Mouse (Mus musculus) limb, embryonic 11.5 days (tissue): Measurements from ENCODE around the gene Med31. TPM values are rescaled to one million over a fixed set of nuclear protein-coding genes. Genes with fewer than 3 reads are reported as not detected.

ENCODE experiments used
- ATAC-seq: fragments of 200-750 bp; cut with Nextera tagmentation; 2 replicates; pipeline ENCODE4 v1.8.0; 2017; ENCODE audit warnings: low read depth; ENCODE audit not compliant: insufficient number of reproducible peaks, low FRiP score, low TSS enrichment
- DNase-seq: peaks from one replicate; pipeline ENCODE4 v3.0.0-alpha.2; 2015; ENCODE audit warnings: low spot score
- H3K27ac ChIP-seq: fragments of 300-500 bp; sonication (generic); replicated peaks from 2 replicates; pipeline ENCODE4 v1.5.1; 2014; ENCODE audit warnings: low read depth, mild to moderate bottlenecking, low read length
- H3K27me3 ChIP-seq: fragments of 300-500 bp; sonication (generic); 2 replicates; pipeline ENCODE4 v1.6.1; 2014; ENCODE audit warnings: mild to moderate bottlenecking, low read length, mixed read lengths; ENCODE audit not compliant: control insufficient read depth, insufficient read depth
- H3K36me3 ChIP-seq: fragments of 300-500 bp; sonication (generic); 2 replicates; pipeline ENCODE4 v1.6.1; 2014; ENCODE audit warnings: mild to moderate bottlenecking, low read length, moderate library complexity, mixed read lengths; ENCODE audit not compliant: control insufficient read depth, insufficient read depth
- H3K4me1 ChIP-seq: fragments of 300-500 bp; sonication (generic); 2 replicates; pipeline ENCODE4 v1.6.1; 2014; ENCODE audit warnings: low read length, mixed read lengths; ENCODE audit not compliant: control insufficient read depth, insufficient read depth
- H3K4me2 ChIP-seq: fragments of 300-500 bp; sonication (generic); 2 replicates; pipeline ENCODE4 v1.6.1; 2014; ENCODE audit warnings: low read depth, mild to moderate bottlenecking, moderate library complexity; ENCODE audit not compliant: severe bottlenecking
- H3K4me3 ChIP-seq: fragments of 300-500 bp; sonication (generic); 2 replicates; pipeline ENCODE4 v1.5.1; 2014; ENCODE audit warnings: low read depth, low read length
- H3K9ac ChIP-seq: fragments of 300-500 bp; sonication (generic); 2 replicates; pipeline ENCODE4 v1.6.1; 2014; ENCODE audit warnings: mild to moderate bottlenecking, low read length
- H3K9me3 ChIP-seq: fragments of 300-500 bp; sonication (generic); 2 replicates; pipeline ENCODE4 v1.6.1; 2016; ENCODE audit warnings: low read length; ENCODE audit not compliant: control insufficient read depth
- WGBS: fragments of 180-500 bp; shearing (Covaris S2); extraction: QIAGEN DNeasy Blood & Tissue Kit; methylation state at CpG from one replicate; pipeline ENCODE4 v1.1.7; 2014; 5-methylcytosine and 5-hydroxymethylcytosine counted together
- polyA plus RNA-seq: library from polyadenylated mRNA; unstranded; fragments of >200 nt; fragmentation: Nextera tagmentation; extraction: Ambion mirVana; gene quantifications from 2 replicates; pipeline ENCODE4 v1.2.1, GENCODE M21; 2014

Gene Med31
- 46.3 and 52.7 TPM in 2 replicates for polyA plus RNA-seq

GRCm38 (mm10) chr11:72215410-72215797 lies at the start of gene Med31:
Med31 (minus strand) TSS chr11:72215592.
- H3K9me3 ChIP-seq: no peaks in the 10 kb centered on the region
- ATAC-seq (peak; percentile 79), DNase-seq (peak; percentile 71)
- H3K4me3 ChIP-seq: peak within 1 kb of the TSS; percentile 81
- peak within 1 kb of the TSS; percentile 69 for H3K4me2 ChIP-seq
- H3K27ac ChIP-seq: 0 out of 2 replicates have a peak within 1 kb of the TSS, but pooled peaks have one; percentile 36
- peak within 1 kb of the TSS; percentile 78 for H3K9ac ChIP-seq
- 0 out of 2 replicates have a peak, but pooled peaks cover 2% of the 10 kb centered on the region for H3K4me1 ChIP-seq
- no peaks in the 10 kb centered on the region for H3K27me3 ChIP-seq
- peaks cover 5% of the 10 kb centered on the region; the same call in 1 of the 2 replicates for H3K36me3 ChIP-seq
- WGBS: 6% methylated on average over 29 of the region's 29 CpGs

- no peaks in the 10 kb centered on the region for H3K4me1 ChIP-seq
- WGBS: 79% methylated on average over 2 of the region's 2 CpGs
- ATAC-seq: no peak
- H3K9ac ChIP-seq: no peak overlapping the region
- no peak for DNase-seq
- no peak overlapping the region for H3K4me3 ChIP-seq
- no peaks in the 10 kb centered on the region for H3K36me3 ChIP-seq
- H3K9me3 ChIP-seq: no peaks in the 10 kb centered on the region
- no peaks in the 10 kb centered on the region for H3K27me3 ChIP-seq
- no peak overlapping the region for H3K27ac ChIP-seq
- no peak overlapping the region for H3K4me2 ChIP-seq
These were observed 41.0 kb upstream of the Med31 start for GRCm38 (mm10) chr11:72256441-72256840.

GRCm38 (mm10) chr11:72255629-72256028 lies 40.2 kb upstream of the Med31 start:
- H3K4me2 ChIP-seq: no peak overlapping the region
- H3K27ac ChIP-seq: no peak overlapping the region
- H3K9ac ChIP-seq: no peak overlapping the region
- no peak for ATAC-seq
- H3K9me3 ChIP-seq: no peaks in the 10 kb centered on the region
- H3K27me3 ChIP-seq: no peaks in the 10 kb centered on the region
- H3K4me3 ChIP-seq: no peak overlapping the region
- DNase-seq: no peak
- H3K4me1 ChIP-seq: no peaks in the 10 kb centered on the region
- no peaks in the 10 kb centered on the region for H3K36me3 ChIP-seq
- WGBS: 93% methylated on average over 4 of the region's 4 CpGs

GRCm38 (mm10) chr11:72245196-72245753 lies 29.9 kb upstream of the Med31 start:
- Histone ChIP-seq H3K27me3 (no peaks in the 10 kb centered on the region), H3K9me3 (no peaks in the 10 kb centered on the region), H3K4me2 (no peak overlapping the region), H3K36me3 (no peaks in the 10 kb centered on the region), H3K4me1 (no peaks in the 10 kb centered on the region), H3K9ac (no peak overlapping the region), H3K4me3 (no peak overlapping the region), H3K27ac (no peak overlapping the region)
- ATAC-seq (no peak), DNase-seq (no peak)
- 55% methylated on average over 8 of the region's 8 CpGs for WGBS

- Histone ChIP-seq H3K9me3 (no peaks in the 10 kb centered on the region), H3K36me3 (no peaks in the 10 kb centered on the region), H3K27me3 (no peaks in the 10 kb centered on the region), H3K4me1 (no peaks in the 10 kb centered on the region), H3K27ac (no peak overlapping the region), H3K9ac (no peak overlapping the region), H3K4me2 (no peak overlapping the region), H3K4me3 (no peak overlapping the region)
- WGBS: 74% methylated on average over 4 of the region's 4 CpGs
- ATAC-seq (no peak), DNase-seq (no peak)
These were observed 24.9 kb upstream of the Med31 start for GRCm38 (mm10) chr11:72240062-72240860.

GRCm38 (mm10) chr11:72234013-72234412 lies 18.6 kb upstream of the Med31 start:
- H3K36me3 ChIP-seq: no peaks in the 10 kb centered on the region
- no peaks in the 10 kb centered on the region for H3K27me3 ChIP-seq
- 73% methylated on average over 5 of the region's 5 CpGs for WGBS
- no peak overlapping the region for H3K27ac ChIP-seq
- H3K4me1 ChIP-seq: no peaks in the 10 kb centered on the region
- ATAC-seq: no peak
- H3K9ac ChIP-seq: no peak overlapping the region
- no peak overlapping the region for H3K4me2 ChIP-seq
- no peak for DNase-seq
- H3K4me3 ChIP-seq: no peak overlapping the region
- H3K9me3 ChIP-seq: no peaks in the 10 kb centered on the region

GRCm38 (mm10) chr11:72232991-72233390 lies 17.6 kb upstream of the Med31 start:
- Histone ChIP-seq H3K27me3 (no peaks in the 10 kb centered on the region), H3K4me3 (no peak overlapping the region), H3K9ac (no peak overlapping the region), H3K4me2 (no peak overlapping the region), H3K9me3 (no peaks in the 10 kb centered on the region), H3K27ac (no peak overlapping the region), H3K36me3 (no peaks in the 10 kb centered on the region), H3K4me1 (no peaks in the 10 kb centered on the region)
- DNase-seq: no peak
- no peak for ATAC-seq
- 53% methylated on average over 1 of the region's 1 CpGs for WGBS

GRCm38 (mm10) chr11:72232068-72232467 lies 16.7 kb upstream of the Med31 start:
- H3K4me1 ChIP-seq: no peaks in the 10 kb centered on the region
- no peak for DNase-seq

More at GRCm38 (mm10) chr11:72232068-72232467, 16.7 kb upstream of the Med31 start:
- Histone ChIP-seq H3K27ac (no peak overlapping the region), H3K4me2 (no peak overlapping the region), H3K27me3 (no peaks in the 10 kb centered on the region), H3K36me3 (no peaks in the 10 kb centered on the region), H3K9me3 (no peaks in the 10 kb centered on the region), H3K9ac (no peak overlapping the region), H3K4me3 (no peak overlapping the region)
- WGBS: 82% methylated on average over 7 of the region's 7 CpGs
- no peak for ATAC-seq
